Mouse (Mus musculus) retina, adult 2 months (tissue): ENCODE measurements at regions not wholly inside any gene's neighbourhood (a gene's known extent, or its start where the extent isn't known, plus 50 kb on each side); places are given as distances from the start of the nearest gene placed in this dataset.
"Not testable (repeated sequence)": the region's sequence is repeated elsewhere in the genome, so short reads cannot be mapped to it uniquely, and the experiment has no call there.

Source experiments
- DNase-seq: peaks from one replicate; pipeline ENCODE4 v3.0.0-alpha.2; 2012; ENCODE audit warnings: low read depth, low spot score

DNA sequence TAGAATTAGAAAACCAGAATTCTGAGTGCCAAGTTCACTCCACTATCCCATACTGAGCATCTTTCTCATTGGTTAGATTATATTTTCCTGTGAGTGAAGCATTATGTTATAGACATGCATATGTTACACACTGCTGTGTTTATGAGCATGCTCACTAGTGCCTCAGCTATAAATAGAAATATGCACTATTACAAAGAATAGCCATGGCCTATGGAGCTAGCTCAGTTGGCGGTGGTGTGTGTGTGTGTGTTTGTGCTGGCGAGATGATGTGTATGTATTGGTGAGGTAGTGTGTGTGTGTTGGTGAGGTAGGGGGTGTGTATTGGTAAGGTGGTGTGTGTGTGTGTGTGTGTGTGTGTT, 106.2 kb downstream of the Sec31a start:
- DNase-seq = no peak

DNA sequence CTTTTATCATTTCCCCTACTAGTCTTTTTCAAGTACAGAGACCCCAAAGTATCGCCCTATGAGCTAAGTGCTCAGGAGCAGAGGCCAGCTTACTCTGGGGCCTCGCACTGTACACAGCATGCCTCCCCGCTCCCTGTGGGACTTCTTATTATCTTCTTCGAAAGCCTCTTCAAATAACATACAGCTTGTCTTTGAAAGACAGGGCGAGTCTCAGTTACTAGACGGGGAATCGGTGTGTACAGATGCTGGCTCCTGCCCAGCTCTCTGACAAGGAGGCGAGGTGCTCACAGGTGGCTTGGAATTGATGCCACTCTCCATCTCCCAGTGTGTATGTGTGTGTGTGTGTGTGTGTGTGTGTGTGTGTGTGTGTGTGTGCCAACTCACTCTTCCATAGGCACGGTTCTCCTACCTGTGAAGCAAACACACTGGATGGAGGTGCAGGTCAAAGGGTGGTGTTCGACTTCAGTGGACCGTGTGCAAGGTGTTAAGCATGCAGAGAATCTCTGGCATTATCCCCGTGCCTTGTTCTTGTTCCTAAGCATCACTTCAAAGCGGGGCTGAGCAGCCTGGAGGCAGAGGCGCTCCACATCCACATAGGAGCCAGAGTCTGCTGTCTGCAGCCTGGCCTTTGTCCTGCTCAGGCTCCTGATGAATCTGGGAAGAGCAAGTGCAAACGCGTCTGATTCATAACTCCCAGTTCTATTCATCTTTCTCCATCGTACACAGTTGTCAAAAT, 106.8 kb downstream of the Sec31a start:
- DNase-seq = no peak

DNA sequence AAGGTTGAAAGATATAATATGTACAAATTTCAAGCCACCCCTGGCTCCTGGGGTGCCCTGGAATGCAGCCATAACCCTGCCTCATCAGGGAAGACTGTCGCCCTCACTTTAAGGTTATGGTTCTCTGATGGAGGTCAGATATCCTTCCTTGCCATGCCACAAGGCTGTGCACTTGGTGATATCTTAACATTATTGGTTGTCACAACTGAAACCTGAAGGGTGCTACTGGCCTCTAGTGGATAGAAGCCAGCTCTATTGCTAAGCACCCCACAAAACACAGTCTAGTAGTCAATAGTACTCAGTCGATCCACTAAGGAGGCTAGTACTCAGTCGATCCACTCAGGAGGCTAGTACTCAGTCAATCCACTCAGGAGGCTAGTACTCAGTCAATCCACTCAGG, 111.6 kb downstream of the Sec31a start:
- DNase-seq = peak; percentile 20

DNA sequence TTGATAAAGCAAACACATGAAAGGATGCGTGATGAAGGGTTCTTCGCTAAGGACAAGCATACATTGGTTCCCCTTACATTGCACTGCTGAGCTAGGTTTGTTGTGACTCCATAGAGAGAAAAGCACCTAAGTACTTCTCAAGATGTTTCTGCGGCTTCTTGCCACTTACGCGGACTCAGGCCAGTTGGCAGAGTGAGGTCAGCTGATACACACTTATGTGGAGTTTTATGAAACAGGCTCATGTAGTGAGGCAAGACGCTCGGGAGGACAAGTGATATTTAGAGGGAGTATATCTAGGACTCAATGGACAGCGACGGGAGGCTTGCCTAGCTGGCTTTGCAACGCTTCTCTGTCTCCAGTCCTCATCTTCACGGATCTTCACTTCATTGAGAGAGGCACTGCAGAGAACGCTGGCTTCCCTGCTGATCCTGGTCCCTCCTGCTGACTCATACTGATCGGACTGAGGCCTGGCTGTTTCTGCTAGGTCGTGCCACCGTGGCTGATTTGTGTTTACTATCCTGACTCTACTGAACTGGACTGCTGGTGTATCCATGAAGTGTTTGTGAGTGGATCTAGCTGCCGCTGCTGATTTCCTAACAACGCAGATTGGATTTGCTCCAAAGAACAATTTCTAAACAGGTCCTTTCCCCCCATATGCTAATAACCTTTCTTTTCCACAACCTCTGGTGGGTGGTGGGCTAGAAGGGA, 113.8 kb downstream of the Sec31a start:
- DNase-seq = no peak

DNA sequence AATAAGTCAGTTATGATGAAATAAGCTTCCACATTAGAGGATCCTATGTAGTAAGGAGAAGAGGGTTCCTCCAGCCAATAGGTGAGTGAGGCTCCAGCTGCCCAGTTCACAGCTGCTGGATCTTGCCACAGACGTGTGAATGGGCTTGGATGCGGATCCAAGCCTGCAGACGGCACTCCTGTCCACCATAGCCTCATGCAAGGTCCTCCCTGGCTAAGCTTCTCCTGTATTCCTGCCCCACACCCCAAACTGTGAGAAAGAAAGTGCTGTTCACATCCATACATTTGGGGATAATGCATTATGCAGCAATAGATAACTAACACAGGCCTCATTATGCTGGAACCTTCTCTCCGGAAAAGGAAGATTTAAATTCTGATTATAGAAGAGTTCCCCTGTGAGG, 116.9 kb downstream of the Sec31a start:
- DNase-seq = no peak

DNA sequence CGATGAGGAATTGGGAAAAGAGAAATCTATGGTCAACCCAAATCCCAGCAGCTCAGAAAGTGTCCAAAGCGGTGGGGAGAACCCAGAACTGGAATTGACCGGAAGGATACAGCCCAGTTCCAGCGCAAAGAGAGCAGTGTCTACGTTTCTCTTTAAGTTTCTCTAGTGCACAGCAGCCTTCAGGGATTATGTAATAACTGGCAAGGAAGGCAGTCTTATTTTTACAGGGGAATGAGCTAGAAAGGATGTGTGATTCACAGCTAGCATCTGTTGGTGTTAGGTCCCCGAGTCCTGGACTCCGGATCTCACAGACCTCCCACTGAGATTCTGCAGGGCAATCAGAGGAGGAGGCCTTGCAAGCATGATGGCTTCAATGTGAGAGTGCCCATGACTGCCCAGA, 121.8 kb downstream of the Sec31a start:
- no peak for DNase-seq

DNA sequence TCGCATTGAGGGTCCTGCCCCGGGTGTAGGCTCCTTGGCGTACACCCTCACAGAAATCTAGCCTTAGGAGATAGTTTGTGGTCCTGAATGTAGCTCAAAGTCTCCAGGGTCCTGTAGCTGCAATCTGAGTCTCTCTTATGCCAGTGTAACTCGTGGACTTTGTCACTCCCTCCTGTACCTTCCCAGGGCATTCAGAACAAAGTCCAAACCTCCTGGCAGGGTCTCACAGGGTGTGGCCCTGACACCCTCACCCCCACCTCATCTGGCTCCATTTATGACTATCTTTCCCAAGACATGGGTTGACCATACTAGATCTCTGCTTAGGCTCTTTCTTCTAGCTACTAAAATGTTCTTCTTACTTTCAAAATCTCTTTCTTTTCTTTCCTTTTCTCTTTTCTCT, 120.6 kb upstream of the Tmem150c start:
- DNase-seq = no peak

DNA sequence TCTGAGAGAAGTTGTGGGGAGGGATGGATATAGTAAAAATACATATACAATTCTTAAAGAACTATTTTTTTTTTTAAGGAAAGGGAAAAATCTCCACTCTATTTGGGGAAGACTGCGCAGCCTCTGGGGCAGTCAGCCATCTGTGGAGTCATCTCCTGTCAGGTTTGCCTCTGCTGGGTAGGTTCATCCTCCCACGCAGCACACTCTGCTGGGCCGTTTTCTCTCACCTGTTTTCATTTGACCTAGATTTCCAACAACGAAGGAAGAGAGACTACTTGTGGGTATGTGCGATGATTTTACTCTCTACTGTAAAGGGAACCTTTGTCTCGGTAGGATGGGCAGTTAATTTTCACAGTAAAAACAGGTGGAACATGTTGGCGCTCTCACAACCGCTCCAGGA, 119.9 kb upstream of the Tmem150c start:
- no peak for DNase-seq

DNA sequence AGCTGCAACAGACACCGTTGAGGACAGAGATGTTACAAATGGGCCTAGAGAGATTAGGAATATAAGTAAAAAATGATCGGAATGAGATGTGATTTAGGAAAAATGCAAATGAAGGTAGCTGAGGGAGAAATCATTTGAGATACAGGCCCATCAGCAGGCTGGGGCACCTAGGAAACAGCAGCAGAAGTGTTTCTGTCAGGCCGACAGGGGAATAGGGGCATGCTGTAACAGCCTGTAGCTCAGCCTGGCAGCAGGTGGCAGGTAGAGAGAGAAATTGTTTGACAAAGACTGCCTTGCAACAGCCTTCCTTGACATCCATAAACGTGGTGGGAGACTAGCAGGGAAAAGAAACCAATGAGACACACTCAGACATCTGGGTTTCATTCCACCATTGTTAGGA, 115.1 kb upstream of the Tmem150c start:
- no peak for DNase-seq

DNA sequence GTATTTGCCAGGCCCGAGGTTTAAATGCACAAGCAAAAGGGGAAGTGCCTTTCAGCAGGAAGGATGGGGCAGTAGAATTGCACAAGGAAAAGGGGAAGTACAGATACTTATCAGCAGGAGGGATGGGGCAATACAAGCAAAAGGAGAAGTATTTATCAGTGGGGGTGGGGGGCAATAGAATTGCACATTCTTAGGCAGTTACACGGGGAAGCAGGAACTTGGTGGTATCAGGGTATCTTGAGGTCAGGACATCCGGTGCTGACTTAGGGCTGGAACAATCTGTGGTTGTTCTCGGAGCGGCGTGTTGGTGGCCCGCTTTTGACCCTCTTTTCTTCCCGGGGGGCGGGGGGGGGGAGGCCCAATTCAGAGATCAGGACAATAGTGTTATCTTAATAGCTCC, 112.4 kb upstream of the Tmem150c start:
- DNase-seq = not testable (repeated sequence)

DNA sequence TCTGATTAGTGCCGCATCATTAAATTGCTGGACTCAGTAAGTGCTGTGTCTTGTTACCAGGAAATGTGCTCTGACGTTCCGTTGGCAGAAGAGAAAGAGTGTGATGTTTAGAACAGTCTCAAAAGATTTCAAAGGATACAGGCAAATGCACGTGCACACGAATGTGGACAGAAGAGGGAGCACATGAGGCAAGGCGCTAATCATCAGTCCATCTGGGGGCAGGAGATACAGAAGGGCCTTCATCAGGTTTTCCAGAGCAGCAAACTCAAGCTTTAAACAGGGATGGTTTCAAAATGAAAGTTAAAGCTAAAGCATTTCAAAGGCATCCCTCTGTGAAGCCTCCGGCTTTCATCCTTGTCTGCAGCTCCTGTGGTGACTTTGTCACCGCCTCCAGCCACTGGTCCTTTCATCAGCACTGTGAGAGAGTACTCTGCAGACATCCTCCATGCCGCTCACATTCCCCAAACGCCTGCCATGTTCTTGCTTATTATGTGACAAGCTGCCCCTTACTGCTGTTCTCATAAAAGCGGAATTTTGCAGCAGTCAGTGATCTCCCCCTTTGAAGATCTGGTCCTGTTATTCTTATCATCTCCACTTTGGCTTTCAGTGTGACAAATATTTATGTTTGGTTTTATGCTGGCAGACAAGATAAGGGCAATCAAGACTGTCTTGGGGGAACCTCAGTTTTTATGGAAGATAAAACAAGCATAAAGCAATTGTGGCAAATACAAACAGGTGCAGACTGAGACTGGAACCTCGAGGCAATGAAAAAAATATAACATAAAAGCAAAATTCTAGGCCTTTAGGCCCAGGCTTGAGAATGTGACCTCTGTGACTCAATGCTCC, 111.5 kb upstream of the Tmem150c start:
- DNase-seq = no peak

DNA sequence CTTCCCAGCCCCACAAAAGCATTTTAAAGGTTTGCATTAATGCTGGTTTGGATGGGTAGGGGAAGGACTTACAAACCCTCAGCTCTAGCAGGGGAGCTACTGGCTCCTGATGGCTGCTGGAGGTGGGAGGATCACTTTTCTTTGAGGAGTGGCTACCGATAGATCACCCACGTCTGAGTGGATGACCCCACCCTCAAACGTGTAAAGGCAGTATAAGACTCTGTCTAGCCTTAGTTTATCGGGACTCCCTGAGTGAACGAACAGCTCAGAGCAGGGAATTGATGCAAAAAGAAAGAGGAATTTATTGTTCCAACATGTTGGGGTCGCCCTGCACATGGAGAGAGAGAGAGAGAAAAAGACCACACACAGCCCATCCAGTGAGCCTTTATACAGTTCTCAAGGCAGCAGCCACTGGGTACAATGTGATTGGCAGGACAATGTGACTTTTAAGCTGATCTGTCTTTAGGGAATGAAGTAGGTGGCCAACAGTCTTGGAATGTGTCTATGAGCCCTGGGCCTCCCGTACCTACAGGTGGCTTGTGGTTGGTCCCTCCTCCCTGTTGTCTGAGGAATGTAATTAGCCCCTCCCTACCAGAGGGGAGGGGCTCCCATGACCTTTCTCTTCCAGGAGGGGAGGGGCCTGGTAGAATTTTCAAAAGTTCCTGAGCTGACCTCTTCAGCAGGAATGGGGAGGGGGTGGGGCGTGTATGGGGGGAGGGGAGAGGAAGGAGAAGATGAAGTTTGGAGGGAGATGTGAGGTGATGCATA, 108.7 kb upstream of the Tmem150c start:
- DNase-seq = no peak

DNA sequence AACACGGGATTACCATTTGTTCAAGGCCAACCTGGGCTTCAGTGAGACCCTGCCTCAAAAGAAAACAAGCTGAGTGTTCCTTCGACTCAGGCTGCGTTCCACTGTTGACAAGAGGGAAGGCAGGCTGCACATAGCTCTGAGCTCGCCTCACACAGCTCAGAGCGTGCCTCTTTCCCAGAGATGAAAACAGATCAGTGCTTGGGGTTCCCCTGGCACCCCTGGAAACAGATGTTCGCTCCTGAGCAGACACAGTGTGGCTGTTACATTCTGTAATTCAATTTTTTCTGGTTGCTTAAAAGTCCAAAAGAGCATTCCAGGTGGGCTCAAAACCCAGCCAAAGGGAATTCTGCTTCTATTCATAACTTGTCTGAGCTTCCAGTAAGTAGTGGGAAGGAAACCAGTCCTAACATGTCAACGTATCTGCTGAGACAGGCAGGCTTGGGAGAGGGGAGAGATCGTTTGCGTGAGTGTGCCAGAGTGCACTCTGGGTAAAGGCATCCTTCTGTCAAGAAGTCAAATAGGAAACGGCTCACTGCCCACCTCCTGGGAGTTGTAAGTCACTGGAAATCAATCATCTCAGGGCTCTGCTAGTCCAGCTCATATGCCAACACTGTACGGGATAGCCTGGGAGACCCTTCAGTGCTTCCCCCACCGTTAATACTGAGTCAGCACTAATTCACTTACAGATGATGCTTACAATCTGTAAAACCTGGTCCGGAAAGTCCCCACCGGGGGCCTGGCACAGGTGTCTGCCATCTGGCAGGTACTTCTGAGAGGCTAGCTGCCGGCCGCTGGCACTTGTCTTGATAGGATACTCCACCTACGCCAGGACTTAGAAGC, 107.3 kb upstream of the Tmem150c start:
- DNase-seq = no peak

DNA sequence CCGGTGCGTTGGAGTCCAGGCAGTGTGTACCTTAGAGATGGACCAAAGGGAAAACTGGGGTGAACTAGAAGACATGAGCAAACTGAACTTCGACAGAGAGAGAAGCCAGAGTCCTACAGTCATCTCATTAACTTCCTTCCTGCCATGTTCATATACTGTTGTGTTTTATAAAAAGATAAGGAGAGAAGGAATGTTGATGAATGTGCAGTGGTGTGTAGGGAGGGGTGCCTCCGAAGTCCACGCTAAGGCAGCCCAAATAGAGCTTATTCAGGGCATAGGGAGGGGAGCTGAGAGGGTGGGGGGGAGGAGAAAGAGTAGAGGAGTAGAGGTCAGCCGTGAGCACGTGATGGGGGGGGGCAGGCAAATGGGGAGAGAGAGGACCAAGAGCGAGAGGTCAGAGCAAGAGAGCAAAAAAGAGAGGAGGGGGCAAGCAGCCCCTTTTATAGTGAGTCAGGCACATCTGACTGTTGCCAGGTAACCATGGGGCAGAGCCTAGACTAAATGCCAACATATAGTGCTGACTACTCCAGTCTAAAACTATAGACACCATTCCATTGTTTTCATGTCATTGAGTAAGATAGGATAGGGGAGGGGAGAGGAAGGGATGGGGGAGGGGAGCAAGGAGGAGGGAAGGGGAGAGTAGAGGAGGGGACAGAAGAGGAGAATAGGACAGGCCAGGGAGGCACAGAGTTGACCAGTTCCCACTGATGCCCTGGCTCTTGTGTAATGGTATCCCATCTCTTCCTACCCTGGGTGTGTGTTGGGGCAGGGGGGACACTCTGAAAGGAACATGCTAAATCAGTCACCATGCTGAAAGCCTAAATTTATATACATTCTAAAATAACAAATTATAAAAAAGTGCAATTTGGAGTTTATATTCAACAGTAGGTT, 100.4 kb upstream of the Tmem150c start:
- no peak for DNase-seq

DNA sequence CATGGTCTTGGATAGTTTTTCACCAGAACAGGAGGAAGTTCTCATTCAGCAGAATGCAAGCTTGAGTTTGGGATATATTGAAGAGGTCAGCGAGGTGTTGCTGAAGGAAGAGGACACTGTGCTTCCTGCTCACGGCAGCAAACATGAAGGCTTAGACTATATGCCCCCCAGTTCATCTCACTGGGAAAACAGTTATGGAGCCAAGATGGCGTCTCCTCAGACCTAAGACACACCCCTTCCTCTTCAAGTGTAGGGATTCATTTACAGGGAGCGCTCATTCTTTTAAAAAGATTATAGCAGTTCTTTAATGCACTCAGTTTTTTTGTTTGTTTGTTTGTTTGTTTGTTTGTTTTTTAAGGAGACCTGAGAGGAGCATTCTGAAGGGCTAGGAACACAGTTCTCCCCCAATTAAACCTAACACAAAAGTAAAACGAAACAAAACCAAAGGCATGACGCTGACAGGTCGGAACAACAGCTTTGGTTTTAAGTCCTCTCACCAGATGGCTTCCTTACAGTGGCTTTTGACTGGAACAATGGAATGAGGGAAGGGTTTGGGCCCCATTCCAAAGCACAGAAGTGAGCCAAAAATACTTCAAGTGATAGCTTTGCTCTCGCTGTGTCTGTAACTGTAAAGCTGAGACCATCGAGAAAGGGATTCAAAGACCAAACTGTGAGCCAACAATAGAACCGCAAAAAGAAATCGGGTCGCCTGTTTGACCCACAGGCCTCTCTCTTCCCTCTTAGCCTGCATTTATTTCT, 99.5 kb upstream of the Tmem150c start:
- DNase-seq = no peak

DNA sequence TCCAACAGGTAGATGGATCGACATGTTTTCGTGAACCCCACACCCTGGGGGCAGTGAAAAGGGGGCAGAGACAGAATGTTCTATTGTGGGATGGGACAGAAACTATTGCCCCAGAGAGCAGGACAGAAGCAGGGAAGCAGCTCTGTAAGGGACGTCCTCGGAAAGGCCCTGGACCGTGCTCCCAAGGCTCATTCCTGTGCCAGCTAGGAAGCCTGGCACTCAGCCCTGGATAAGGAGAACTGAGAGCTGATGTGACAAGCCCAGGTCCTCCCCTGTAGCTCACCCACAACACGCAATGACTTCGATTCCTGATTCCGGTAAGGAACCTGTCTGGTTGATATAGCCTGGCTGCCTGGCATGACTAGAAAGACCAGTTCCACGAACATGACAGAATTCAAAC, 95.7 kb upstream of the Tmem150c start:
- no peak for DNase-seq

DNA sequence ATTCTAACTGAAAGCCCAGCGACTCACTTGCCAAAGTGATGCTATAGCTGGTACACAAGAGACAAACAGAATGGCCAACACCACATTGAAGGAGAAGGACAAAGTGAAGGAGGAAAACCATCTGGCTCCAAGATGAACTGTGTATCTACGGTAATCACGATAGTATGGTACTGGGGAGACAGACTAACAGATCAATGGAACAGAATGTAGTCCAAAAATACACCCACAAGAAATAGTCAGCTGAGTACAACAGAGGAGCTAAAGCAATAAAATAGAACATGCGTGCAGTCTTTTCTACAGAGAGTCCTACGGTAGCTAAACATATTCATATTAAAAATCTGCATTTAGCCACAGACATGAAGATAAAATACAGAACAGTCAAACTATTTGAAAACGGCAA, 92.4 kb upstream of the Tmem150c start:
- no peak for DNase-seq

DNA sequence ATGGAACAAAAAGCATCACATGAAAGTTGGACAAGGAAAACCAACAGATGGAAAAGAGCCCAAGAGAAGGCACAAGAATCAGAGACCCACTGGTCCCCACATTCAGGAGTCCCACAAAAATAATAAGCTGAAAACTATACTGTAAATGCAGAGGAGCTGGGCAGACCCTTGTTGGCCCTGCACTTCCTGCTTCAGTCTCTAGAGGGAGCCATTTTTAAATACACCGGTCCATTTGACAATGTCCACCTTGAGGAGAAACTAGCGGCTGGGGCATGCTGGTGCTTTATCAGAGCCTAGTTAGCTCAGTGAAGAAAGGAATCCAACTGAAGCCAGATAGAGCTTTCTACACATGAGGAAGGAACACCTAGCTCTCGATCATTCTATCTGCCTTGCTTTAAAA, 90.1 kb upstream of the Tmem150c start:
- no peak for DNase-seq

DNA sequence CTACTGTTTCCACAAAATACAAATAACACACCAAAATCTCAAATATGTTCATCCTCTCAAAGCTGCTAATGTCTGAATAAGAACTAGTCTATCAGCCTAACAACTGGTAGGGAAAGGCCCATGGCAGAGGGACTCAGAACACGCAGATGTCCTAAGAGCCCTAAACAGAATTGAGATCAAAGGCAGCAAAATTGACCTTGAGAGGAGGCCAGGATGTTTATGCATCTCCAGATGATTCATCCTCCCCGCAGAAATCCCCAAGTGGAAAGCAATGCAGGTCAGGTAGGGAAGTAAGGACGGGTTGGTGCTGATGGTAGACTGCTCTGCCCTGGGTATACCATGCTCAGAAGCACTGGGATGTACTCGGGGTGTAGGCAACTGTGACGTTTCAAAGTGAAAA, 89.0 kb upstream of the Tmem150c start:
- DNase-seq = no peak
